Mouse (Mus musculus): ENCODE measurements around the gene Srrm2. TPM values are rescaled to one million over a fixed set of nuclear protein-coding genes. Genes with fewer than 3 reads are reported as not detected.

The Srrm2 gene
- total RNA-seq (2023): 1,370 to 1,448 TPM (median 1,386 TPM) in 4 replicates

GRCm38 (mm10) chr17:23790269-23791078 lies at the start of gene Srrm2:
Gene Srrm2 (plus strand): TSS chr17:23790532.

GRCm38 (mm10) chr17:23740598-23741021 lies 49.7 kb upstream of the Srrm2 start, which contains the start of gene Paqr4:
Gene Paqr4 (minus strand): TSS chr17:23740867.

GRCm38 (mm10) chr17:23745301-23746251 lies 44.8 kb upstream of the Srrm2 start, which contains the start of gene Kremen2:
Gene Kremen2 (minus strand): TSS chr17:23745833.

GRCm38 (mm10) chr17:23771284-23772218 lies 18.8 kb upstream of the Srrm2 start, which contains the start of gene Flywch1:
Gene Flywch1 (minus strand): TSS chr17:23771602.

DNA sequence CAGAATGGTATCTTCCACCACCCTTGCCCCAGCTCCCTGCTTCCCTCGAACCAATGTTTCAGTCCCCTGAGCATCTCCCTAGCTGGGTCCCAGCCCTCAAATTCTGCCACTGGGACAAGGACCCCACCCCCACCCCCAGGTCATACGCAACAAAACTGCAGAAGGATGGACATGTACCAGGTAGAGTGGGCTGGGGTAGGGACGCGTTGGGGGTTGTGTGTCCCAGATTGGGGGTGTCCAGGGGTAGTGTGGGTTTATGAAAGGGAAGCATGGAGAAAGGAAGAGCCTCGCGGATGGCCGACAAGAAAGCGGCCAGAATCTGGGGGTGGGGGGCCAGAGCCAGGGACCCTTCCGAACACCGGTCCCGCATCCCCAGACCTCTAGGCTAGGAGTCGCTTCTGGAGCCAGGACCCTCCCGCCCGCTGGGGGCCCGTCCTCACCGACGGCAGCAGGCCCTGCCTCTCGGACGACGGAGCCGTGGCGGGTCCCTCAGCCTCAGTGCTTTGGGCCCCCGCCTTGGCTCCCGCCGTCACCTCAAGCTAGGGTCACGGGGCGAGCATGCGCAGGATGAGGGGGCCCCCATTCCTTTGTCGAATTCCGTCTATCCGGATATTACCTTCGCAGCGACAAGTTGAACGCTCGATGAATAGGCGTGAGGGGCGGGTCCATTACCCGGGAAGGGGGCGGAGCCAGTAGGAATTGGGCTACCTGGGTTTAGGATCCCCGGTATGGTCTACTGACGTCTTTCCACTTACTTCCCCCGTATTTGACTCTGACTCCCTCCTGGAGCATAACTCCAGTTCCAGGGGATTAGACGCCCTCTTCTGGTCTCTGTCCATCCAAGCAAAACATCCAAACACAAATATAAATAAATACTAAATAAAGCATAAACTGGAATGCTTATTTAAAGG lies 4.5 kb upstream of the Srrm2 start, which contains the start of gene Flywch2:
Flywch2 (minus strand) TSS at position 521 of the 911 bp plus-strand sequence.

DNA sequence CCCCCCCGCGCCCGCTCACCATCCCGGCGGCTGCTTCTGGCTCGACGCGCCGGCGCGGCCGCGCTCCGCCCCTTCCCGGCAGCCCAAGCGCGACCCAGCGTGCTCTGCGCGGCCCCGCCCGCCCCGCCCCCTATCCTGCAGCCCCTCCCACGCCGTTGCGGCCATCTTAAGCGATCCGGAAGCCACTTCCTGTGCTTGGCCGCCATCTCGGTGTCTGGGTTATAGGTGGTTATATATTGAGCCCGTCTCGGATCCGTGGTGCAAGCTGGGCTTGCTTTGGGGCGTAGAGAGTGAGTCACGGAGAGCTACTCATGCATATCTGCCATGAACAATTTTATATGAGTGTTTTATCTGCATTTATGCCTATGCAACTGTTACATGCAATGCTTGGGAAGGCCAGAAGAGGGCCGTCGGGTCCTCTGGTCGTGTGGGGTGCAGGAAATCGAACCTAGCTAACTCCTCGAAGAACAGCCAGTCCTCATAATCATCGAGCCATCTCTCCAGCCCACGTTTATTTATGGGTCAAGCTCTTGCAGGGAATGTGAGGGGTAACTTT lies 38.8 kb downstream of the Srrm2 start, which contains the start of gene Elob:
Elob (minus strand) TSS at position 73 of the 556 bp plus-strand sequence.

GRCm38 (mm10) chr17:23836006-23836575 lies 45.8 kb downstream of the Srrm2 start, which contains the start of gene Prss33:
Gene Prss33 (minus strand): TSS chr17:23836056.

DNA sequence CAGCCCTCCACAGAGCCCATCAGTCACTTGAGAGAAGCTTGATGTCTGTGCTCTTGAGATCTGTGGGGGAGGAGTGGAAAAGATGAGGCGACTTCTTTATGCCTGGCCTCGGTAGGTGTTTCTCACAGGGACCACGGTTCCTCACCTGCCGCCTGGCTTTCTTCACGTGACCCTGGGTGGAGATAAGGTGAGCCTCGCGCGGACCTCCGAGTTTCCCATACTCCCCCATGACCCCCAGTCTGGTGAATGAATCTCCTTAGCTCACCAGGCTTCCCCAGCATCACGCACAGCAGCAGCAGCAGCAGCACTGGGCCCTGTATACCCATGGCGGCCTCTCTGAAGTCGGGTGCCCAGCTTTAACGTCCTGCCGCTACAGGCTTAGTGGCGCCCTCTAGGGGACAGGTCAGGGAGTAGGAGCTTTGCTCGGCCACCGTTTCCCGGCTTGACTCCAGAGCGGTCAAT lies 53.5 kb downstream of the Srrm2 start, which contains the start of the genes Prss32 and Prss41:
Prss32 (plus strand) TSS at position 44 of the 462 bp plus-strand sequence.
Prss41 (minus strand) TSS at position 361 of the 462 bp plus-strand sequence.

DNA sequence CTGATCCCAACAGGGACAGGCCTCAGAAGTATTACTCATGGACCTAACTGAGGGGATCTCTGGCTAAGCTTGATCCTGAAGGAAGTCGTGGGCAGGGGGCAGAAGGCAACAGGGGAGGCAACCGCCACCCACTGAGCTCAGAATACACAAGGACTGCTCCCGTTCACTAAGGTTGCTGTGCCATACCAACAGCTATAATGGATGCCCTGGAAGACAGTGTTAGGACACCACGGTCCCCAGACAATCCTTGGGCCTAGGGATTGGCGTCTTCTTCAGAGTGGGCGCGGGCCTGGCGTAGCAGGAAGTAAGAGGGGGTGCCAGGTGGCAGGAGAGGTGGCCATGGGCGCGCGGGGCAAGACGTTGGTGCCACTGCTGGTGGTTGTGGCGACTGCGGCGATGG lies 77.4 kb downstream of the Srrm2 start, which contains the start of gene Prss21:
Prss21 (plus strand) TSS at position 301 of the 400 bp plus-strand sequence.

Other genes starting within 250 kb of the Srrm2 start
- gene Zfp213, start 226.3 kb upstream of the Srrm2 start, total RNA-seq (2023): 7.5 to 8.8 TPM (median 8.1 TPM) in 4 replicates
- not detected in 4 replicates for gene Zfp13, start 191.0 kb upstream of the Srrm2 start, total RNA-seq (2023)
- gene Zscan10, start 189.7 kb upstream of the Srrm2 start, total RNA-seq (2023): not detected in 4 replicates
- gene Mmp25, start 145.3 kb upstream of the Srrm2 start, total RNA-seq (2023): 0.12 to 0.16 TPM in 2 of 4 replicates, not detected in the others
- gene Bicdl2, start 130.0 kb upstream of the Srrm2 start, total RNA-seq (2023): 0.36 TPM in 1 of 4 replicates, not detected in the others
- 38.2 to 46.6 TPM (median 40.7 TPM) in 4 replicates for gene Hcfc1r1, start 116.9 kb upstream of the Srrm2 start, total RNA-seq (2023)
- gene Thoc6, start 116.7 kb upstream of the Srrm2 start, total RNA-seq (2023): 23.1 to 32.2 TPM (median 25.4 TPM) in 4 replicates
- 14.4 to 18.6 TPM (median 16.4 TPM) in 4 replicates for gene Tnfrsf12a, start 113.1 kb upstream of the Srrm2 start, total RNA-seq (2023)
- gene Cldn6, start 111.3 kb upstream of the Srrm2 start, total RNA-seq (2023): not detected in 4 replicates
- gene Cldn9, start 106.5 kb upstream of the Srrm2 start, total RNA-seq (2023): not detected in 4 replicates
- not detected in 4 replicates for gene 1520401A03Rik, start 67.7 kb upstream of the Srrm2 start, total RNA-seq (2023)
- gene Pkmyt1, start 64.2 kb upstream of the Srrm2 start, total RNA-seq (2023): 35.2 to 41.8 TPM (median 38.7 TPM) in 4 replicates
- 0.52 to 2.1 TPM (median 1.5 TPM) in 4 replicates for gene Paqr4, start 49.7 kb upstream of the Srrm2 start, total RNA-seq (2023)
- gene Kremen2, start 44.7 kb upstream of the Srrm2 start, total RNA-seq (2023): 0.37 TPM in 1 of 4 replicates, not detected in the others
- 26.3 to 31.2 TPM (median 27.9 TPM) in 4 replicates for gene Flywch1, start 18.9 kb upstream of the Srrm2 start, total RNA-seq (2023)
- gene Flywch2, start 4.5 kb upstream of the Srrm2 start, total RNA-seq (2023): not detected in 4 replicates
- gene Elob, start 38.6 kb downstream of the Srrm2 start, total RNA-seq (2023): 153 to 167 TPM (median 160 TPM) in 4 replicates
- gene Prss33, start 45.5 kb downstream of the Srrm2 start, total RNA-seq (2023): not detected in 4 replicates
- gene Prss32, start 53.3 kb downstream of the Srrm2 start, total RNA-seq (2023): not detected in 4 replicates
- gene Prss41, start 53.6 kb downstream of the Srrm2 start, total RNA-seq (2023): 0.64 to 0.75 TPM (median 0.66 TPM) in 3 of 4 replicates, not detected in the other
- gene Prss21, start 77.5 kb downstream of the Srrm2 start, total RNA-seq (2023): not detected in 4 replicates
- gene Dcpp1, start 90.3 kb downstream of the Srrm2 start, total RNA-seq (2023): not detected in 4 replicates
- not detected in 4 replicates for gene Dcpp2, start 90.3 kb downstream of the Srrm2 start, total RNA-seq (2023)
- not detected in 4 replicates for gene Dcpp3, start 126.9 kb downstream of the Srrm2 start, total RNA-seq (2023)
- gene Sbp, start 151.1 kb downstream of the Srrm2 start, total RNA-seq (2023): not detected in 4 replicates
- gene Sbpl, start 164.7 kb downstream of the Srrm2 start, total RNA-seq (2023): not detected in 4 replicates
- gene Prss30, start 190.0 kb downstream of the Srrm2 start, total RNA-seq (2023): not detected in 4 replicates
- not detected in 4 replicates for gene Prss22, start 207.6 kb downstream of the Srrm2 start, total RNA-seq (2023)
- gene Prss27, start 247.6 kb downstream of the Srrm2 start, total RNA-seq (2023): not detected in 4 replicates